ENCODE assay signal across 24 mouse cellular contexts in genomic region chr1:66449471-66449870, GRCm38 (mm10). TPM values are rescaled to one million over a fixed set of nuclear protein-coding genes. Genes with fewer than 3 reads are reported as not detected.
"Had no signal": no experiment of that assay in that cellular context is flagged by ENCODE, and none has a peak within 500 bp of the region (broad histone marks: within the 10 kb centered on the region; RNA-seq: fewer than 3 reads in every experiment).

No protein-coding gene starts in this region.

- H3K9ac ChIP-seq: limb, embryonic 13.5 days; liver, embryonic 12.5 days; liver, embryonic 15.5 days; lung, embryonic 15.5 days; midbrain, embryonic 13.5 days; neural tube, embryonic 13.5 days; stomach, embryonic 15.5 days had no signal

- H3K4me2 ChIP-seq: limb, embryonic 13.5 days; liver, embryonic 12.5 days; liver, embryonic 15.5 days; lung, embryonic 15.5 days; midbrain, embryonic 13.5 days; neural tube, embryonic 13.5 days; stomach, embryonic 15.5 days had no signal

- H3K27ac ChIP-seq: limb, embryonic 10.5 days; limb, embryonic 13.5 days; liver, embryonic 12.5 days; liver, embryonic 15.5 days; lung, embryonic 15.5 days; midbrain, embryonic 10.5 days; midbrain, embryonic 13.5 days; neural tube, embryonic 13.5 days; stomach, embryonic 15.5 days had no signal

- H3K9me3 ChIP-seq: limb, embryonic 10.5 days; limb, embryonic 13.5 days; liver, embryonic 12.5 days; liver, embryonic 15.5 days; lung, embryonic 15.5 days; megakaryocyte, embryonic 14.5 days; midbrain, embryonic 10.5 days; midbrain, embryonic 13.5 days; neural tube, embryonic 13.5 days; stomach, embryonic 15.5 days had no signal

- H3K4me3 ChIP-seq: limb, embryonic 10.5 days; limb, embryonic 13.5 days; liver, embryonic 12.5 days; liver, embryonic 15.5 days; lung, embryonic 15.5 days; megakaryocyte, embryonic 14.5 days; midbrain, embryonic 10.5 days; midbrain, embryonic 13.5 days; myocyte; neural tube, embryonic 13.5 days; stomach, embryonic 15.5 days had no signal

- H3K27me3 ChIP-seq: limb, embryonic 13.5 days; liver, embryonic 12.5 days; liver, embryonic 15.5 days; lung, embryonic 15.5 days; megakaryocyte, embryonic 14.5 days; midbrain, embryonic 13.5 days; neural tube, embryonic 13.5 days; stomach, embryonic 15.5 days had no signal

- H3K36me3 ChIP-seq: limb, embryonic 10.5 days; limb, embryonic 13.5 days; liver, embryonic 12.5 days; liver, embryonic 15.5 days; lung, embryonic 15.5 days; midbrain, embryonic 10.5 days; neural tube, embryonic 13.5 days; stomach, embryonic 15.5 days had no signal

- H3K4me1 ChIP-seq: limb, embryonic 10.5 days; limb, embryonic 13.5 days; liver, embryonic 12.5 days; liver, embryonic 15.5 days; lung, embryonic 15.5 days; megakaryocyte, embryonic 14.5 days; midbrain, embryonic 10.5 days; midbrain, embryonic 13.5 days; neural tube, embryonic 13.5 days; stomach, embryonic 15.5 days had no signal

- ATAC-seq: liver, embryonic 12.5 days; midbrain, embryonic 13.5 days; midbrain, embryonic 16.5 days had no signal

- DNase-seq: kidney, postnatal 14 days; kidney, postnatal 4 days; liver; lung, adult 18-20 months; lung, postnatal 10 days; lung, postnatal 36 days; retina, postnatal 1 day; right cerebral cortex, postnatal 25 days; spleen, adult 18-20 months; thymus, postnatal 25 days had no signal

RNA-seq across cellular contexts. Expression of gene Unc80, which starts 18.7 kb away (rescaled TPM):
- total RNA-seq: monocyte, adult 5-6 weeks; neutrophil, adult 5-6 weeks had no signal
- polyA plus RNA-seq: liver, embryonic 12.5 days; liver, embryonic 15.5 days; myocyte had no signal
